Mouse (Mus musculus) R1 (cell line): ENCODE measurements around the gene Depdc5.
A peak's percentile ranks its signal among the peaks of the same experiment; 100 is the strongest.
"Not testable (repeated sequence)": the region's sequence is repeated elsewhere in the genome, so short reads cannot be mapped to it uniquely, and the experiment has no call there.

Experiments used
- DNase-seq: peaks from one replicate; pipeline ENCODE4 v3.0.0-alpha.2; 2018; ENCODE audit warnings: low read depth, low spot score

The Depdc5 gene

GRCm38 (mm10) chr5:33030425-33031175, 167.1 kb downstream of the Depdc5 start:
- peak; percentile 34 for DNase-seq

GRCm38 (mm10) chr5:33032036-33032773, 168.7 kb downstream of the Depdc5 start:
- DNase-seq = no peak

- peak; percentile 90 for DNase-seq
Measured at GRCm38 (mm10) chr5:33033121-33033520, 169.6 kb downstream of the Depdc5 start.

GRCm38 (mm10) chr5:33033633-33034032, 170.1 kb downstream of the Depdc5 start:
- DNase-seq = peak; percentile 35

GRCm38 (mm10) chr5:33034100-33034499, 170.6 kb downstream of the Depdc5 start:
- peak; percentile 94 for DNase-seq

- DNase-seq = peak; percentile 72
Measured at GRCm38 (mm10) chr5:33034916-33035315, 171.4 kb downstream of the Depdc5 start.

- no peak for DNase-seq
Measured at GRCm38 (mm10) chr5:33038656-33039509, 175.4 kb downstream of the Depdc5 start.

- peak; percentile 78 for DNase-seq
Measured at GRCm38 (mm10) chr5:33039510-33039911, 176.0 kb downstream of the Depdc5 start.

GRCm38 (mm10) chr5:33040735-33041134, 177.2 kb downstream of the Depdc5 start:
- not testable (repeated sequence) for DNase-seq

- peak; percentile 34 for DNase-seq
Measured at GRCm38 (mm10) chr5:33043397-33043796, 179.9 kb downstream of the Depdc5 start.
